Mouse (Mus musculus): ENCODE data around the gene Ilf3.
A peak's percentile ranks its signal among the peaks of the same experiment; 100 is the strongest.
"Not testable (repeated sequence)": the region's sequence is repeated elsewhere in the genome, so short reads cannot be mapped to it uniquely, and the experiment has no call there.

Gene Ilf3

DNA sequence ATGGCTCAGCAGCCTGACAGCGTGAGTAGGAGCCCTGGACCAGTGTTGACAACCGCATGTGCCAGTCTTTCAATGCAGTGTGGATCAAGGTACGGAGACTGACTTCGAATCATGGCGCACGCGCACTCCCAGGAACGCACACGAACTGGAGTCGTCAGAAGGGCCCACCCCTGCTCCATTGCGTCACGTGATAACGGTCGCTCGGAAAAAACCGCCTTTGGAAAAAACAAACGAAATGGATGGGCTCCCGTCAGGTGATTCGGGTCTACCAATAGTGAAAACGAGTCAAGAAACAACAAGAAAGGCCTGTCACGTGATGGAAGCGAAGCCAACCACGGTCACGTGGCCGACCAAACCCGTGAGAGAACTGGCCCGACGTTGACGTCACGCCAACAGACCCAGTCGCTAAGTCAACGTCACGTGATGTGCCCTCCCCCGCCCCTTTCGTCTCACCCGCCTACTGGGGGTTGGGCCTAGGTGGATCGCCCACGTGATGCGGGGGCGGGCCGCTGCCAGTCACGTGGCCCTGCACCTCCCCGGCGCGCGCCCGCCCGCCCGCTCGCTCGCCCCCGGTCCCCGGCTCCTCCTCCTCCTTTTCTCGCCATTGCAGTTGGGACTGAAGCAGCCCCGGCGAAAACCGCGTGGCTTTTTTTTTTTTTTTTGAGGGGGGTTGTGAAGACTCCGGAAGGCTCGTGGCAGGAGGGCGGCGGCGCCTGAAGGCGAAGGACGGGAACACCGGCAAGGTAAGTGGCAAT, at the start of gene Ilf3:
TSS of gene Ilf3 (plus strand) at position 515 of the 755 bp plus-strand sequence.
- peak; percentile 100 for DNase-seq (ENCODE audit: low spot score)

- DNase-seq (ENCODE audit: low spot score): no peak
Measured at GRCm38 (mm10) chr9:21318792-21319191, 48.9 kb upstream of the Ilf3 start.

DNA sequence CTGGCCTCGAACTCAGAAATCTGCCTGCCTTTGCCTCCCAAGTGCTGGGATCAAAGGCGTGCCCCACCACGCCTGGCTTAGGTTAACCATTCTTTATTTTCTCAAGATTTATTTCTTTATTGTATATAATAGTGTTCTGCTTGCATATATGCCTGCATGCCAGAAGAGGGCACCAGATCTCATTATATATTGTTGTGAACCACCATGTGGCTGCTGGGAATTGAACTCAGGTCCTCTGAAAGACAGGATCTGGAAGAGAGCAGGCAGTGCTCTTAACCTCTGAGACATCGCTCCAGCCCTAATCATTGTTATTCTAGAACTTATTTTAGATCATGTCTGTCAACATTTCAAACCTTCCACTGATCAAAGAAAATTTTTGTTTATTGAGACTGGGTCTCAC, 48.2 kb upstream of the Ilf3 start:
- DNase-seq (ENCODE audit: low spot score): no peak

- DNase-seq (ENCODE audit: low spot score): no peak
Measured at GRCm38 (mm10) chr9:21320280-21320618, 47.4 kb upstream of the Ilf3 start.

- peak; percentile 55 for DNase-seq (ENCODE audit: low spot score)
Measured at GRCm38 (mm10) chr9:21320619-21321512, 46.8 kb upstream of the Ilf3 start, which contains the start of gene Slc44a2. Gene Slc44a2, plus strand, starts transcription at chr9:21320698.

DNA sequence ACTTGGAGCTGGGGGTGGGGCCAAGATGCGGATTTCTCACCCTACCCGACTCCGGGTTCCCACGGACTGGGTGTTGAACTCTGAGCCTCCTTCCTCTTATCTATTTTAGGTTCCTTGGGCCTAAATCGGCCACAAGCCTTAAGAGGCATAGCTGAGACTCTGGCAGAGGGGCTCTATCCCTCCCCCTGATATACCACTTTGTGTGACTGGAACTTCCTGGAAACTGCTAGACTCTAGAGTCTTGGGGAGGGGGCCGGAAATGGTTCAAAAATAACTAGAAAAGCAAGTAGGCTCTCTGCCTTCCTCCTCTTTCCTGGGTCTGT, 46.2 kb upstream of the Ilf3 start:
- no peak for DNase-seq (ENCODE audit: low spot score)

GRCm38 (mm10) chr9:21322211-21322916, 45.3 kb upstream of the Ilf3 start:
- DNase-seq (ENCODE audit: low spot score): no peak

- not testable (repeated sequence) for DNase-seq (ENCODE audit: low spot score)
Measured at GRCm38 (mm10) chr9:21322917-21323297, 44.8 kb upstream of the Ilf3 start.

DNA sequence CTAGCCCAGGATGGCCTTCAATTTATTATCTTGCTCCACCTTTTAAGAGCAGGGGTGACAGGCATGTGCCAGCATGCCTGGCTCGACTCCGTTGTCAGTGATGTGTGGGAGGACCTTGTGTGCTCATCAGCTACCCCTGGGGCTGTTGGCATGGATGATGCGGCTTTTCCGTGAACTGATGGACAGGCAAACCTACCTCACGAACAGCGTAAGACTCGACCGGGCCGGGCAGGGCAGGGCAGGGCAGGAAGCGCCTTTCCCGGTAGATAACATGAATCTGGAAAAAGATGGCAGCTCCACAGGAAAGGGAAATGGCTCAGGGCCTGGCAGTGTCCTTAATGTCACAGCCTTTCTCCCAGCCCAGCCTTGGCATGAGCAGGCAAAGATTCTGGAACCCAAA, 43.4 kb upstream of the Ilf3 start:
- no peak for DNase-seq (ENCODE audit: low spot score)

DNA sequence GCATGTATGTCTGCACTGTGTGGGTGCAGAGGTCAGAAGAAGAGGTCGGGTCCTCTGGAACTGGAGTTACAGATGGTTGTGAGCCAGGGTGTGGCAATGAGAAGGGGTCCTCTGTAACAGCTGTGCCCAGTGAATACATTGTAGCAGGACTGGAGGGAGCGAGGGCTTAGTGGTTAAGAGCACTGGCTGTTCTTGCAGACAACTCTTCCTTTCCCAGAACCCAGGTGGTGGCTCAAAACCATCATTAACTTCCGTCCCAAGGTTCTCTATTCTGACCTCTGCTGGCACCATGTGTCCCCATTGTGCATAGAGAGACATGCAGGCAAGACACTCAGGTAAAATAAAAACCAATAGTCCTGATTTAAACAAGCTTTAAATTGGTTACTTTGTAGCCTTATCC, 40.1 kb upstream of the Ilf3 start:
- no peak for DNase-seq (ENCODE audit: low spot score)

DNA sequence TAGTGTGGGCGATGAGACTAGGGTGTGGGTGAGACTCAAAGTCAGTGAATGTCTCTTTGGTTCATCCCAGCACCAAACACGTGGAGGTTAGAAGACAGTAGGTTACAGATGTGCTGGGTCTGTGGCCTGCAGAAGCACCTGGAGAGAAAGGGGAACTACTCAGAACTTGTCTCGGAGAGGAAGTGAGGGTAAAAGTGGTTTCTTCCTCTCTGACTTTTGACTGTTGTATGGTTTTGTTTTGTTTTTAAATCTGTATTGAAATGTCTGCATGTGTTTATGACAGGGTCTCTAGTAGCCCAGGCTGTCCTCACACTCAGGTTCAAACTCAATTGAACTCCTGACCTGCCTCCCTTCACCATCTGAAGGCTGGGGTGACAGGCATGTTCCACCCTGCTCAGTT, 39.6 kb upstream of the Ilf3 start:
- no peak for DNase-seq (ENCODE audit: low spot score)

DNA sequence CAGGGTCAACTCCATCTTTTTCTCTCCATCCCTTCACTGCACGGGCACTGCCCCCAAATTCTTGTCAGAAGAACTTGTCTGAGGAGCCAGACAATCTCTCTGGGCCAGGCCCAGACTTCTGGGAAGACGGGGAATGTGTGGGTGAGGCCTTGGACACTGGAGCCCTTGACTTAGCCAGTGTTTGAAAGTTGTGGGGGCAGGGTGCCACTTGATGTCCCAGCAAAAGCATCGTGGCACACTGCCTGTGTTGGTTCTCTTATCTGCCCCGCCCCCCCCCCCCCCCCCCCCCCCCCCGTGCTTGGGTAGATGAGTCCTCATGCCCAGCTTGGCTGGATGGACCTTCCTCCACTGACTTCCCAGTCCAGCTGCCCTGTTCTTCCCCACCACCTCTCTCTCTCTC, 38.6 kb upstream of the Ilf3 start:
- DNase-seq (ENCODE audit: low spot score): no peak

DNA sequence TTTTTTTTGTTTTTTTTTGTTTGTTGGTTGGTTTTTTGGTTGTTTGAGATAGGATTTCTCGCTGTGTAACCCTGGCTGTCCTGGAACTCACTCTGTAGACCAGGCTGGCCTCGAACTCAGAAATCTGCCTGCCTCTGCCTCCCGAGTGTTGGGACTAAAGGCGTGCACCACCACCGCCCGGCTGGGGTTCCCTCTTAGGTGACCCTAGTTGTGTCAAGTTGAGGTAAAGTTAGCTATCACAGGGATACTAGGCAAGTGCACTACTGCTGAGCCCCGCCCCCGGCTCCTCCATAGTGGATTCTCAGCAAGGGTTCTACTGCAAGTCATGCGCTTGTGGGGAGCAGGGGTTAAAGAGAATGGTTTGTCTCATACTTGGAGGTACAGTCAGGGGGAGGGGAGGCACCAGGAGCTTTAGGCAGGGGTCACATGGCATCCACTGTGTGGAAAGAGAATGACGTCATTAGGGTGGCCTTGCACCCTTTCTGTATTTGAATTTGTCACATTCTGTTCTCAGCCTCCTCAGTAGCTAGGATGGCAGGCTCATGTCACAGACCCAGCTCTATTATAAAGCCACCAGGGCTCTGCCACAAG, 37.9 kb upstream of the Ilf3 start:
- no peak for DNase-seq (ENCODE audit: low spot score)

- no peak for DNase-seq (ENCODE audit: low spot score)
Measured at GRCm38 (mm10) chr9:21331365-21332140, 36.1 kb upstream of the Ilf3 start.

DNA sequence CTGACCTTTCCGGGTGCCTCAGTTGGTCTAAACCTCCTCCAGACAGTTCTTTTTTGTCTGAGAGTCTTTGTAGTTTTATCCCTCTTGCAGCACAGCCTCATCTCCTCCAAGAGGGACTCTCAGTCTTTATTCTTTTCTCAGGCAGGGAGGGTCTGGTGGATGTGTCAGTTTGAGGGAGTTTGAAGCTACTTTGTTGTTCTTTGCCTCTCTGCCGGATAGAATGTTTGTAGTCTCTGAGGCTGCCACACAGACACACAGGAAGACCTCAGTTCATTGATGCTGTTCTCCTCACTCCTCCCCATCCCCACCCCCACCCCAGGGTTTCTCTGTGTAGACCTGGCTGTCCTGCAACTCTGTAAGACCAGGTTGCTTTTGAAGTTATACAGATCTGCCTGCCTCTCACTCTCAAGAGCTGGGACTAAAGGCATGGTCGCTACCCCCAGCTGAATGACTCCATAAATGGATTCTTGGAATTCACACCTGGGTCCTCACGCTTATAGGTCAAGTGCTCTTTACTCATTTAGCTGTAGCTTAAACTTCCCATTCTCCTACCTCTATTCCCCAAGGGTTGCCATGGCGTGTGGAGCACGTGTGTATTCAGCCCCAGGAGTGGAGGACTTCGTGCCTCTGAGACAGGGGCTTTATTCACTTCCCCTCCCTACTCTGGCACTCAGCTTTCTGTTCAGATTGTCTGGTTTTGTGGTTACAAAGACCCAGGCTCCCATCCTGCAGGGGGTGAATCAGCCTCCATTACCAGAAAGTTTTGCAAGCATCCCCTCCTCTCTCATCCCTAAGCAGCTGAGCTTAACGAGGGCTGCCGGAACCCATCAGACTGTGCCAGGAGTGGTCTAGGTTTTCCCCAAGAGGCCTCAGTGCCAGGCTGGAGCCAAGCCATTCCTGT, 35.3 kb upstream of the Ilf3 start:
- no peak for DNase-seq (ENCODE audit: low spot score)

GRCm38 (mm10) chr9:21333523-21333922, 34.1 kb upstream of the Ilf3 start:
- no peak for DNase-seq (ENCODE audit: low spot score)

DNA sequence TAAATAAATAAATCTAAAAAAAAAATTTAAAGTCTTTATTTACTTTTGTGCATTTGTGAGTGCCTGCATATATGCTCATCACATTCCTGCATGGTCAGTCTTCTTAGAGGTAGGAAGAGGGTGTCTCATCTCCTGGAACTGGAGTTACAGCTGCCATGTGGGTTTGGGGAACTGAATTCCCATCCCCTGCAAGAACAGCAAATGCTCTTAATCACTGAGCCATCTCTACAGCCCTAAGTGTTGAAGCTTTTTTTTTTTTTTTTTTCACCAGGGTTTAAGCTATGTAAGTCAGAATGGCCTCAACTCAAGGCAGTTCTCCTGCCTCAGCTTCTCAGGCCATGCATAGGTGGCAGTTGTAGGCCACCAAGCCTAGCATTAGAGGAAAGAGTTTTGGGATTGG, 32.9 kb upstream of the Ilf3 start:
- DNase-seq (ENCODE audit: low spot score): no peak

GRCm38 (mm10) chr9:21335391-21335790, 32.3 kb upstream of the Ilf3 start:
- no peak for DNase-seq (ENCODE audit: low spot score)

GRCm38 (mm10) chr9:21336491-21336890, 31.2 kb upstream of the Ilf3 start:
- DNase-seq (ENCODE audit: low spot score): no peak

DNA sequence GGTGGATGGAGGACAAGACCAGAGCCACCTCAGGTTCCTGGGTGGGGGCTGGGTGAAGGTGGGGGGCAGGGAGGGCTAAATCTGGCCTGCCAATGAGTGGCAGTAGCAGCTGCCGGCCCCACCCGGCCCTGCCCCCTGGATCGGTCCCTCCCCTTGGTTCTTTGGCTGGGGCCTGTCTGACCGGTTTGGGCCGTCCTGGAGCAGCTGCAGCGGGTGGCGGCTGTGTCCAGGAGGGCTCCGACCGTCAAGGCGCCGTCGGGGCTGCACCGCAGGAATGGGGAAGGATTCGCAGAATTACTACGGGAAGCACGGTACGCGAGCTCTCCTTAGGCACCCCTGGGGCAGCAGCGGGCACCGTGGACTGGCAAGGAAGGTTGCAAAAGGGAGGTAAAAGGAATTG, 30.0 kb upstream of the Ilf3 start:
- DNase-seq (ENCODE audit: low spot score): no peak

DNA sequence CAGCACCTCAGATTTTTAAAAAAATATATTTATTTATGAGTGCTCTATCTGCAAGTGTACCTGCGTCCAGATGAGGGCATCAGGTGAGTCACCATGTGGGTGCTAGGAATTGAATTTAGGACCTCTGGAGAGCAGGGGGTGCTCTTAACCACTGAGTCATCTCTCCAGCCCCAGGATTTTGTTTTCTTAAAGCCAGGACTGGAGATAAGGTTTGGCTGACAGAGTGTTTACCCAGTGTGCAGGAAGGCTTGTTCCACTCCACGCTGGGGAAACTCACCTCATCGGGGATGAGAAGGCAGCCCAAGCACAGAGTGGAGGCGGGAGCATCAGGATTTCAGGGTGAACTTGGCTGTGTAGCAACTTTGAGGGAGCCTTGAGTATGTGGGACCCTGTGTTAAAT, 27.3 kb upstream of the Ilf3 start:
- DNase-seq (ENCODE audit: low spot score): no peak

Data from layer of hippocampus, adult 9-10 months (tissue).